Mouse (Mus musculus) brown adipose tissue, adult 24 weeks (tissue): ENCODE results near the gene Ptpn4. TPM values are rescaled to one million over a fixed set of nuclear protein-coding genes. Genes with fewer than 3 reads are reported as not detected.

Experiments
- H3K27ac ChIP-seq: fragments of 200-500 bp; replicated peaks from 2 replicates; pipeline ENCODE4 v1.5.1; 2012; ENCODE audit warnings: low read depth, mild to moderate bottlenecking, low read length
- H3K4me1 ChIP-seq: fragments of 200-500 bp; 2 replicates; pipeline ENCODE4 v1.6.1; 2012; ENCODE audit warnings: low read length, mixed read lengths; ENCODE audit not compliant: control insufficient read depth, insufficient read depth, insufficient read length
- H3K4me3 ChIP-seq: fragments of 200-500 bp; 2 replicates; pipeline ENCODE4 v1.5.1; 2012; ENCODE audit warnings: low read depth, mild to moderate bottlenecking, low read length, moderate library complexity; ENCODE audit not compliant: insufficient read depth
- polyA plus RNA-seq: library from polyadenylated mRNA; stranded (reverse); fragments of >200 nt; gene quantifications from 2 replicates; pipeline ENCODE4 v1.2.4, GENCODE M21; 2012; ENCODE audit not compliant: missing spikeins, insufficient read depth, insufficient read length

Gene Ptpn4
- polyA plus RNA-seq, 1 experiment = 33.1 TPM

- H3K27ac ChIP-seq = no peak overlapping the region
- no peaks in the 10 kb centered on the region for H3K4me1 ChIP-seq
- H3K4me3 ChIP-seq = no peak overlapping the region
Observed at GRCm38 (mm10) chr1:119713017-119713416, 124.4 kb downstream of the Ptpn4 start.

GRCm38 (mm10) chr1:119706471-119707217, 130.8 kb downstream of the Ptpn4 start:
- Histone ChIP-seq H3K27ac (no peak overlapping the region), H3K4me1 (no peaks in the 10 kb centered on the region), H3K4me3 (no peak overlapping the region)

GRCm38 (mm10) chr1:119696860-119697259, 140.6 kb downstream of the Ptpn4 start:
- Histone ChIP-seq H3K4me1 (no peaks in the 10 kb centered on the region), H3K4me3 (no peak overlapping the region), H3K27ac (no peak overlapping the region)

GRCm38 (mm10) chr1:119685773-119686558, 151.4 kb downstream of the Ptpn4 start:
- no peak overlapping the region for H3K4me3 ChIP-seq
- H3K4me1 ChIP-seq = no peaks in the 10 kb centered on the region
- H3K27ac ChIP-seq = no peak overlapping the region

GRCm38 (mm10) chr1:119681663-119682213, 155.7 kb downstream of the Ptpn4 start:
- no peaks in the 10 kb centered on the region for H3K4me1 ChIP-seq
- H3K27ac ChIP-seq = no peak overlapping the region
- no peak overlapping the region for H3K4me3 ChIP-seq

GRCm38 (mm10) chr1:119674984-119675383, 162.4 kb downstream of the Ptpn4 start:
- no peak overlapping the region for H3K4me3 ChIP-seq
- no peak overlapping the region for H3K27ac ChIP-seq

GRCm38 (mm10) chr1:119666904-119667303, 170.5 kb downstream of the Ptpn4 start:
- H3K27ac ChIP-seq = no peak overlapping the region
- no peak overlapping the region for H3K4me3 ChIP-seq
- H3K4me1 ChIP-seq = no peaks in the 10 kb centered on the region

More at GRCm38 (mm10) chr1:119674984-119675383, 162.4 kb downstream of the Ptpn4 start:
- no peaks in the 10 kb centered on the region for H3K4me1 ChIP-seq

- no peak overlapping the region for H3K27ac ChIP-seq
- H3K4me1 ChIP-seq = no peaks in the 10 kb centered on the region
- no peak overlapping the region for H3K4me3 ChIP-seq
Observed at GRCm38 (mm10) chr1:119654307-119654706, 183.1 kb downstream of the Ptpn4 start.

- H3K27ac ChIP-seq = no peak overlapping the region
Observed at GRCm38 (mm10) chr1:119650386-119650785, 187.0 kb downstream of the Ptpn4 start.

GRCm38 (mm10) chr1:119649627-119650026, 187.8 kb downstream of the Ptpn4 start:
- no peaks in the 10 kb centered on the region for H3K4me1 ChIP-seq
- no peak overlapping the region for H3K27ac ChIP-seq
- H3K4me3 ChIP-seq = no peak overlapping the region

More at GRCm38 (mm10) chr1:119650386-119650785, 187.0 kb downstream of the Ptpn4 start:
- no peak overlapping the region for H3K4me3 ChIP-seq
- no peaks in the 10 kb centered on the region for H3K4me1 ChIP-seq

GRCm38 (mm10) chr1:119648205-119649111, 189.0 kb downstream of the Ptpn4 start, which contains the start of gene Epb41l5:
TSS of gene Epb41l5 (minus strand) at chr1:119649000.
- Histone ChIP-seq H3K4me3 (peak within 1 kb of the TSS; percentile 98), H3K4me1 (no peaks in the 10 kb centered on the region), H3K27ac (peak within 1 kb of the TSS; percentile 40; the same call in 1 of the 2 replicates)

GRCm38 (mm10) chr1:119646356-119646755, 191.1 kb downstream of the Ptpn4 start:
- H3K4me3 ChIP-seq = no peak overlapping the region
- no peak overlapping the region for H3K27ac ChIP-seq
- H3K4me1 ChIP-seq = no peaks in the 10 kb centered on the region

GRCm38 (mm10) chr1:119642367-119642766, 195.0 kb downstream of the Ptpn4 start:
- Histone ChIP-seq H3K4me1 (no peaks in the 10 kb centered on the region), H3K4me3 (no peak overlapping the region), H3K27ac (no peak overlapping the region)

- H3K27ac ChIP-seq = no peak overlapping the region; the same call in 1 of the 2 replicates
- H3K4me3 ChIP-seq = no peak overlapping the region
- no peaks in the 10 kb centered on the region for H3K4me1 ChIP-seq
Observed at GRCm38 (mm10) chr1:119641090-119641812, 196.2 kb downstream of the Ptpn4 start.
